Mouse (Mus musculus) brain, adult 10 weeks (tissue): Measurements from ENCODE around the gene Ackr4. TPM values are rescaled to one million over a fixed set of nuclear protein-coding genes. Genes with fewer than 3 reads are reported as not detected.

ENCODE experiments used
- polyA plus RNA-seq: library from polyadenylated mRNA; stranded (reverse); fragments of 350-450 nt; fragmentation: Illumina TruSeq; extraction: RNeasy Lipid Tissue Mini Kit (QIAGEN cat#74804); gene quantifications from one replicate; pipeline ENCODE4 v1.2.3, GENCODE M21; 2015; ENCODE audit warnings: low read depth, low replicate concordance

Gene Ackr4
- 0.46 TPM for polyA plus RNA-seq

DNA sequence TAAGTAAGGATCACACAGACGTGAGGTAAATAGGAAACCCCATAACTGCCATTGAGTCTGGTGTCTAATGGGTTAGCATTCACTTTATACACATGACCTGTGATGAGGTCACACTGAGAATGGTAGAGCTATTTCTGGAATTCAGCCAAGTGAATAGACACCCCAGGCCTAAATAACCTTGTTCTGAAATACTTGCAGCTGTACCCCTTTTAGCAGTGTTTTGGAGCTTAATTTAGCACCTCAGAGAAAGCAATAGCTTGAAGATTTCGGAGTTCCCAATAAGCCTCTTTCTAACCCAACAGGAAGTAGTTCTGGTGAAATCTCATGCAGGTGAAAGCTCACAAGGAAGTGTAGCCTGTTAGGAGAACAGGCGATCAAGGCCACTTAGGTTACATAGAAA is at the start of gene Ackr4:
TSS of gene Ackr4 (minus strand) at position 101 of the 400 bp plus-strand sequence.

GRCm38 (mm10) chr9:104063244-104063961 is 63.3 kb downstream of the Ackr4 start, which contains the start of gene Acad11:
Gene Acad11, plus strand, starts transcription at chr9:104063377.

DNA sequence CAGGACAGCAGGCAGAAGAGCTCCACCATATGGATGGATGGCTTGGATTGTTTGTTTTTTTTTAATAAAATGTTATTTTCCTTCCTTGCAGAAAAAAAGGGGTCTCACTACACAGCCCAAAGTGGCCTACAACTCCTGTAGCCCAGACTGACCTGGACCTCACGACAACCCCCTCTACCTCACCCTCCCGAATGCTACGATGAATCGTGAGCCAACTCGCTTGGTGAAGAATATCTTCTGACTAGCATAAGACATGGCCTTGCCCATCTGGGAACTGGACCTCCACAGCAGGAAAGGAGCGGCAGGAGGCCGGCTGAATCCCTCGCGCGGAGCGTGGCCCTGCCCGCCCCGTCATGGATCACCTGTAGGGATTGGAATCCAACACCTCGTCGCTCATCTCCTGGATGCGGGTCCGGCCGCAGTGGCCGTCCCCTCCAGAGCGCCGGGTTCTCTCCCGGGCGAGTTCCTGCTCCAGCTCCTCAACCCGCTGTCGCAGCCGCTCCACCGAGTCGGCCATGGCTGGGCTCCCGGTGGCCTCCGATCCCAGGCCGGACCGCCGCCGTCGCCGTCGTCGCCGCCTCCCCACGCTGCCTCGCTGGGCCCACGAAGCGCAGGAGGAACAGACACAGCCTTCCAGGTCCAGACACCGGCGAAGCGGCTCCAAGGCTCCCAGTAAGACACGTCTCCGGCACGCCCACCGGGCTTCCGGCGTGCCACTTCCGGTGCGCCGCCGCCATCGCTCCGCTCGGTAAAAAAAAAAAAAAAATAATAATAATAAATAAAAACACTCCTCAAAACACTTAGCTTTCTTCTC is 64.1 kb downstream of the Ackr4 start, which contains the start of gene Uba5:
TSS of gene Uba5 (minus strand) at position 705 of the 814 bp plus-strand sequence.

DNA sequence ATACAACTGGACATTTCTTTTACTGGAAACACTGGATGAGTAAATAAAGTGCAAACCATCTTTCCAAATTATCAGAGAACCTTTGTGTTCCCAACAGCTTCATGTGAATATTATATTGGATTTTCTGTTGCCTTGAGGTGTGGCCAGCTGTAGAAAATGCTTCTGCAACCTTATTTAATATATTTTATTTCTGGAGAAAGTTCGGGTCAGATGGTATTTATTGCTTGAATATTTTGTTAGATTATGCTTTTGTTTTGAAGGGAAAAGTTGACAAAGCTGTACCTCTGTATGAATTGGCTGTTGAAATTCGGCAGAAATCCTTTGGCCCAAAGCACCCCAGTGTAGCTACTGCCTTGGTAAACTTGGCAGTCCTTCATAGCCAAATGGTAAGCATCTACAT is 86.4 kb downstream of the Ackr4 start, which contains the start of gene Gm28305:
TSS of gene Gm28305 (plus strand) at position 301 of the 400 bp plus-strand sequence.

Other genes with a start within 250 kb of the Ackr4 start
- 4.0 TPM for gene Nphp3, start 124.4 kb downstream of the Ackr4 start, polyA plus RNA-seq
- gene Gm28305, start 86.3 kb downstream of the Ackr4 start, polyA plus RNA-seq = not detected
- 52.3 TPM for gene Uba5, start 63.8 kb downstream of the Ackr4 start, polyA plus RNA-seq
- gene Acad11, start 63.6 kb downstream of the Ackr4 start, polyA plus RNA-seq = 19.3 TPM
- 38.2 TPM for gene Dnajc13, start 136.0 kb upstream of the Ackr4 start, polyA plus RNA-seq
- gene Acpp, start 210.8 kb upstream of the Ackr4 start, polyA plus RNA-seq = 0.15 TPM